Mouse (Mus musculus): ENCODE measurements around the gene Lamb3.

Gene Lamb3

GRCm38 (mm10) chr1:193381597-193382404 lies 174.3 kb downstream of the Lamb3 start:
- no peak for DNase-seq (ENCODE audit: low read depth, low spot score)

GRCm38 (mm10) chr1:193382435-193382834 lies 174.9 kb downstream of the Lamb3 start:
- peak; percentile 34 for DNase-seq (ENCODE audit: low read depth, low spot score)

- DNase-seq (ENCODE audit: low read depth, low spot score) = peak; percentile 39
Measured at GRCm38 (mm10) chr1:193382841-193383462, 175.5 kb downstream of the Lamb3 start.

GRCm38 (mm10) chr1:193386136-193386535 lies 178.6 kb downstream of the Lamb3 start:
- peak; percentile 45 for DNase-seq (ENCODE audit: low read depth, low spot score)

- no peak for DNase-seq (ENCODE audit: low read depth, low spot score)
Measured at GRCm38 (mm10) chr1:193387241-193387640, 179.7 kb downstream of the Lamb3 start.

- no peak for DNase-seq (ENCODE audit: low read depth, low spot score)
Measured at GRCm38 (mm10) chr1:193389505-193389904, 182.0 kb downstream of the Lamb3 start.

- no peak for DNase-seq (ENCODE audit: low read depth, low spot score)
Measured at GRCm38 (mm10) chr1:193390004-193390403, 182.5 kb downstream of the Lamb3 start.

- no peak for DNase-seq (ENCODE audit: low read depth, low spot score)
Measured at GRCm38 (mm10) chr1:193392266-193392665, 184.8 kb downstream of the Lamb3 start.
